Mouse (Mus musculus) T-helper 1 cell (primary cell): ENCODE data around the gene Cox7a2.

Experiments
- in situ Hi-C: fragments of 300-600 bp; cut with MboI, MseI; formaldehyde crosslinking; loops from one replicate; pipeline ENCODE4 v1.15.1; 2025; ENCODE audit warnings: high pct_unique_total_duplicates

Gene Cox7a2

GRCm38 (mm10) chr9:79759385-79760005, at the start of gene Cox7a2:
Gene Cox7a2 (minus strand): TSS chr9:79759878.
- in situ Hi-C loops = loop anchor here (10.0 kb wide), 1 partner anchor 245 kb away; no protein-coding TSS in a partner anchor

- in situ Hi-C loops = no loop called here
Observed at GRCm38 (mm10) chr9:79809411-79809810, 49.7 kb upstream of the Cox7a2 start.

GRCm38 (mm10) chr9:79807178-79807577, 47.5 kb upstream of the Cox7a2 start:
- in situ Hi-C loops = no loop called here

- in situ Hi-C loops = no loop called here
Observed at GRCm38 (mm10) chr9:79806317-79807075, 46.8 kb upstream of the Cox7a2 start.

GRCm38 (mm10) chr9:79805426-79805825, 45.7 kb upstream of the Cox7a2 start:
- in situ Hi-C loops = no loop called here

GRCm38 (mm10) chr9:79796461-79797135, 36.9 kb upstream of the Cox7a2 start:
- in situ Hi-C loops = no loop called here

GRCm38 (mm10) chr9:79795076-79795475, 35.4 kb upstream of the Cox7a2 start:
- in situ Hi-C loops = no loop called here

GRCm38 (mm10) chr9:79792841-79793835, 33.5 kb upstream of the Cox7a2 start, which contains the start of gene Tmem30a:
Gene Tmem30a (minus strand): TSS chr9:79793507.
- in situ Hi-C loops = no loop called here

- in situ Hi-C loops = no loop called here
Observed at GRCm38 (mm10) chr9:79785794-79786085, 26.1 kb upstream of the Cox7a2 start.

- in situ Hi-C loops = no loop called here
Observed at GRCm38 (mm10) chr9:79784934-79785793, 25.5 kb upstream of the Cox7a2 start.

- in situ Hi-C loops = no loop called here
Observed at GRCm38 (mm10) chr9:79784439-79784838, 24.8 kb upstream of the Cox7a2 start.

GRCm38 (mm10) chr9:79779354-79779753, 19.7 kb upstream of the Cox7a2 start:
- in situ Hi-C loops = no loop called here

- in situ Hi-C loops = no loop called here
Observed at GRCm38 (mm10) chr9:79766991-79767545, 7.4 kb upstream of the Cox7a2 start.

- in situ Hi-C loops = no loop called here
Observed at GRCm38 (mm10) chr9:79765329-79765728, 5.7 kb upstream of the Cox7a2 start.

GRCm38 (mm10) chr9:79762519-79762918, 2.8 kb upstream of the Cox7a2 start:
- in situ Hi-C loops = no loop called here

GRCm38 (mm10) chr9:79760076-79760475, 398 bp upstream of the Cox7a2 start:
- in situ Hi-C loops = no loop called here

GRCm38 (mm10) chr9:79755311-79755710, 4.4 kb downstream of the Cox7a2 start:
- in situ Hi-C loops = loop anchor here (10.0 kb wide), 1 partner anchor 249 kb away; no protein-coding TSS in a partner anchor

- in situ Hi-C loops = loop anchor here (10.0 kb wide), 1 partner anchor 253 kb away; no protein-coding TSS in a partner anchor
Observed at GRCm38 (mm10) chr9:79751846-79752245, 7.8 kb downstream of the Cox7a2 start.

GRCm38 (mm10) chr9:79750709-79751108, 9.0 kb downstream of the Cox7a2 start:
- in situ Hi-C loops = loop anchor here (10.0 kb wide), 1 partner anchor 254 kb away; no protein-coding TSS in a partner anchor

GRCm38 (mm10) chr9:79745036-79745435, 14.6 kb downstream of the Cox7a2 start:
- in situ Hi-C loops = no loop called here
